Mouse (Mus musculus): ENCODE data around the gene Mavs.
"Not testable (repeated sequence)": the region's sequence is repeated elsewhere in the genome, so short reads cannot be mapped to it uniquely, and the experiment has no call there.

Gene Mavs

DNA sequence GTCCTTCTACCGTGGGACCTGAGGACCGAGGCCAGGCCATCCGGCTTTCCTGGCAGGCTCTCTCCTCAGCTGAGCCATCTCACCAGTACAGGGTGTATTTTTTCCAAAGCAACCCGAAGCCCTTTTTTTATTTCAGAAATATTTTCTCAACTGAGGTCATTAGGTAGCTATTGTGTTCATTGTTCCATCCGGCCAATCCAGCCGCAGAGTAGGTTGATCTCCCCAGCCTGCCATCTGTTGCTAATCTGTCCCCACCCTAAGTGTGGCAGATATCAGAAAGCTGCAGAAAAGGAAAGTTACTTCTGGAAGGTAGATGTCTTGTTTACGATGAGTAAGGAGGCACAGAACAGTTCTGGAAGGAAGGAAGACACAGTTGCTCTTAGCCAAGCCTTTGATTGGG is 20.1 kb upstream of the Mavs start:
- no peak for DNase-seq

GRCm38 (mm10) chr2:131215941-131216858 is 17.7 kb upstream of the Mavs start:
- DNase-seq: no peak

DNA sequence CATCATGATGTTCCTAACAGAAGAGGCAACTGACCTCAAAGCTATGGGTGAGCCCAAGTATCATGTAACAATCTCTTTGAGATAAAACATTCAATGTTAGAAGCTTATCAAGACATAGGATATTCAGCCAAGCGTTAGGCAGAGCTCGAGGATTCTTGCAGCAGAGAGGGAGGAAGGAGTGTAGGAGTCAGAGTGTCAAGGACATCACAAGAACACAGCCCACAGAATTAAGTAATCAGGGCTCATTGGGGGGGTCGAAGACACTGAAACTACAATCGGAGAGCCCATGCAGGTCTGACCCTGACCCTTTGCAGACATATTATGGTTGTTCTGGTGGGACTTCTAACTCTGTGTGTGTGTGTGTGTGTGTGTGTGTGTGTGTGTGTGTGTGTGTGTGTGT is 13.8 kb upstream of the Mavs start:
- no peak for DNase-seq

DNA sequence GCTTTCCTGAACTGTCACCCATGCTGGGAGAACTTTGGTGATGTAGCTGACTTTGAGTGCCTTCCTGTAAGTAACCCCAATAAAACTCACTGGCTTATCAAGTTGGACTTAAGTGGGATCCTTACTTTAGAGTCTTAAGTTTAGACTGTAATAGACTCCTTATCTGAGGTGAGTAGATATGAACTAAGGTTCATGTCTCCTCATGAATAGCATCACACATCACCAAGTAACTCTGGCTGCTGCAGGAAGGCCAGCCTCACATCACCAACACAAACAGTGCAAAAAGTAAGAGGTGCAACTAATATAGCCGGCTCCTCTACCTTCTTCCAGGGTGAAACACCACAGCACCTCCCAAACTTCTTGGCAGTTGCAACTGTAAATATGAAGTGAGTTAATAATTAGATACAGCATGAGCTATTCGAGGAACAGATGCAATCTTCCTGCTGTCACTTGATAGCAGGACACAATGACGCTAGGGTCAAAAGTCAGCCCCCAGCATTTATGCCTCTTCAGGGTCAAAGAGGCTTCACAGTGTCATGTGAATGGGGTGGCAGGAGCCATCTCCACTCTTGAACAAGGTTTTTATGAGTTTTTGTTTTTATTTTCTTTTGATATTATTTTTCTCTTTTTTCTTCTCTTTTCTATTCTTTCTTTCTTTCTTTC is 11.9 kb upstream of the Mavs start:
- no peak for DNase-seq

DNA sequence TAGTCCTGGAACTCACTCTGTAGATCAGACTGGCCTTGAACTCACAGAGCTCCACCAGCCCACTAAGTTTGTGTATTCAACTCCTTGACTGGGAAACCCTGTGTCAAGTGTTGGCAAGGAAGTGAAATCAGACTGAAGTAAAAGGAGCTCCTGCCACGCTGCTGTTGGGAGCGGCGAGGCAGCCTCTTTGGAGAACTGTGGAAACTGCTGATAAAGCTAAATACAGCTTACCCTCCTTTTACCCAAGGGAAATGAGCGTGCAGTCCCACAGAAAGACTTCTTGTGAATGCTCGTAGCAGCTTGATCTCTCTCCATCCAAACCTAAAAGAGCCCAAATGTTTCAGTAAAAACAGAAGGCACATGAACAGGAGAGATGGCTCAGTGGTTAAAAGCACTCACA is 11.3 kb upstream of the Mavs start:
- DNase-seq: no peak

- no peak for DNase-seq
Measured at GRCm38 (mm10) chr2:131223569-131223968, 10.3 kb upstream of the Mavs start.

DNA sequence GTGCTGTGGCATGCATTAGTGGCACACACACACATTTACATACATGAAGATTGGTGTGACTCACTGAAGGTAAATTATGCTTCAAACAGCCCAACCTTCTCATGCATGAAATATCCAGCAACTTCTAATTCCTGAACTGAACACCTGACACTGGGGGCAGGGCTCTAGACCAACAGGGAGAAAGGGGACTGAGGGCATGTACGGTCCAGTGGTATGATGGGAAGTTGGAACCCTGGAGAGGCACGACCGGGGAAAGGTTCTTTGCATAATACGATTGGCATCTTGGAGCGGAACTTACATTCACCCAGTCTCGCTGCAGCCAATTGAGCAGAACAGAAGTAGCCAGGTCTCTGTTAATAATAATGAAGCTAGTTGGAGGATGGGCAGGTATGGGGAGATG is 8.7 kb upstream of the Mavs start:
- no peak for DNase-seq

DNA sequence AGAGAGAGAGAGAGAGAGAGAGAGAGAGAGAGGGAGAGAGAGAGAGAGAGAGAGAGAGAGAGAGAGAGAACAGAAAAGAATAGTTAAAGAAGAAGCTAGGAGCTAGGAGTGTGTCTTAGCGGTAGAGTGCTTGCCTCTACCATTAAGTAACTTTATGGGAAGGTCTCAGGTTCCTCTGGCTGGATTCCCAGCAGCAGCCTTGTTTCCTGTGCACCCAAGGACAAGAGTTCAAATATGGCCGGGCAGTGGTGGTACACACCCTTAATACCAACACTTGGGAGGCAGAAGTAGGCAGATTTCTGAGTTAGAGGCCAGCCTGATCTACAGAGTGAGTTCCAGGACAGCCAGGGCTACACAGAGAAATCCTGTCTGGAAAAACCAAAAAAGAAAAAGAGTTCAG is 7.2 kb upstream of the Mavs start:
- DNase-seq: not testable (repeated sequence)

DNA sequence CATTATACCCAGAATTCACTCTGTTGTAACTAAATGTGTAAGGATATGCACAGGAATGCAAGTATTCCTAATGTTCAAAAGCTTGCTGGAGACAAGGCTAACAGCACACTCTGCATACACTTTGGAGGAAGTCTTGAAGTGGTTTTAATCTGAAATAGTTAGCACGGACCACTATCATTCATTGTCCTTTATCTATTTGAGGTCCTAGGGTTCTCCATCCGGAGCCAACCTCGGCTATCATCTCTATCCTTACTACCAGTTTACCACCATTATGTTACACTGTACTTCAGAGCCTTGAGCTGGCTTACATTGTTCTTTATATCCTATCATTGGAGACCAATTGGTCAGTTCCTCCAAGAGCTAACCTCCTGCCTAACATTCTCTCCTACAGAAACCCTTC is 6.6 kb upstream of the Mavs start:
- DNase-seq: no peak

GRCm38 (mm10) chr2:131232558-131232957 is 1.3 kb upstream of the Mavs start:
- no peak for DNase-seq

- no peak for DNase-seq
Measured at GRCm38 (mm10) chr2:131234127-131234650, 326 bp downstream of the Mavs start.

GRCm38 (mm10) chr2:131234970-131235635 is 1.2 kb downstream of the Mavs start:
- peak; percentile 19 for DNase-seq

GRCm38 (mm10) chr2:131242180-131242579 is 8.3 kb downstream of the Mavs start:
- DNase-seq: no peak

GRCm38 (mm10) chr2:131242929-131243328 is 9.1 kb downstream of the Mavs start:
- DNase-seq: no peak

GRCm38 (mm10) chr2:131253681-131254328 is 19.9 kb downstream of the Mavs start:
- peak; percentile 63 for DNase-seq

GRCm38 (mm10) chr2:131254329-131254713 is 20.5 kb downstream of the Mavs start:
- DNase-seq: no peak

DNA sequence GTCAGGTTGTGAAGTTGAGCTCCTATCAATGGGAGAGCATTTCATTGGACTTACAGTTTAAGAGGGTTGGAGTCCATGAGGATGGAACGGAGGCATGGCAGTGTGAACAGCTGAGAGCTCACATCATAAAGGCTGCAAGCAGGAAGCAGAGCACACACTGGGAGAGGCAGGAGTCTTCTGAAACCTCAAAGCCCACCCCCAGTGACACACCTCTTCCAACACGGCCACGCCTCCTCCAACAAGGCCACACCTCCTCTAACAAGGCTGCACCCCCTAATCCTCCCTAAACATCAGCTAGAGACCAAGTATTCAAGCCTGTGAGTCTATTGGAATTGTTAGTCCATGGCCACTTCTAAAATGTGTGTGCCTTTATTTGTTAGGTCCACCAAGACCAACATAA is 21.9 kb downstream of the Mavs start:
- DNase-seq: peak; percentile 42

DNA sequence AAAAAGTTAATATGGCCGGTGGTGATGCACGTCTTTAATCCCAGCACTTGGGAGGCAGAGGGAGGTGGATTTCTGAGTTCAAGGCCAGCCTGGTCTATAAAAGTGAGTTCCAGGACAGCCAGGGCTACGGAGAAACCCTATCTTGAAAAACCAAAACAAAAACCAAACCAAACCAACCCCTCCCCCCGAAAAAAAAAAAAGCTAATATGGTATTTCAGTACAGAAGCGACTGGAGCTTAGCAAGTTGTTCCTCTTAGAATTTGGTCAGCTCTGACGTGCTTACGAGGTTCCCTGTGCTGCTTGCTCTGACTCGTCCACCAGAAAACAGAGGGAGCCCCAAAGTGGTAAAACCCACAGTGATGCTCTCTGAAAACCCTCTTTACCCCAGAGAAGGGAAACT is 24.8 kb downstream of the Mavs start:
- no peak for DNase-seq

DNA sequence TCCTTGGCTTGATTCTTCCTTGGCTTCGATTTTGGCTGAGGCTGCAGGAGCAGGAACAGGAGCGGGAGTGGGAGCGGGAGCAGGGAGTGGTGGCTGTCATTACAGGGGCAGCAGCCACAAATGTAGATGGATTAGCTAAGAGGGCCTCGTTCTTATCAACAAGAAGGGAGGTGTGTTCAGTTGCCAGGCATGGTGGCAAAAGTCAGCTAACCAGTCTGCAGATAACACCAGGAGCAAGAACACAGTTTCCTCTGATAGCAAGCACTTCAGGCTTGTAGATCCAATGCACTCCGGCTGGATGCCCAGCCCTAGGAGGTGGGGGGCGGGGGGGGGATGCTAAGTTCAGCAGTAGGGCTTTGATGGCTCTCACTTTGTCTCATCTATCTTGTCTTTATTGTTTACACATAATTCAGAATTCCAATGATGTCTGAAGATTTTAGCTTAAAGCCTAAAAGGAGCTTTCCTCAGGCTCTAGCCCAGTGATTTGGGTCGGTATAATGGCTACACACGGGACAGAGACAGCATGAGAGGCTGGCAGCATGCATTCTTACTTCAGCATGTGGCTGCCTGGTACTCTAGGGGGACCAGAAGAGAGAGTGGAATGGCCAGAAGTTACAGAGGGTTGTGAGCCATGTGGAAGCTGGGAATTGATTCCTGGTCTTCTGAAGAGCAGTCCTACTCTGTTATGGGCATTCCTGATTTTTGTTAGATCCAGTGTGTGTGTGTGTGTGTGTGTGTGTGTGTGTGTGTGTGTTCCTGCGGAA is 26.9 kb downstream of the Mavs start:
- DNase-seq: no peak

DNA sequence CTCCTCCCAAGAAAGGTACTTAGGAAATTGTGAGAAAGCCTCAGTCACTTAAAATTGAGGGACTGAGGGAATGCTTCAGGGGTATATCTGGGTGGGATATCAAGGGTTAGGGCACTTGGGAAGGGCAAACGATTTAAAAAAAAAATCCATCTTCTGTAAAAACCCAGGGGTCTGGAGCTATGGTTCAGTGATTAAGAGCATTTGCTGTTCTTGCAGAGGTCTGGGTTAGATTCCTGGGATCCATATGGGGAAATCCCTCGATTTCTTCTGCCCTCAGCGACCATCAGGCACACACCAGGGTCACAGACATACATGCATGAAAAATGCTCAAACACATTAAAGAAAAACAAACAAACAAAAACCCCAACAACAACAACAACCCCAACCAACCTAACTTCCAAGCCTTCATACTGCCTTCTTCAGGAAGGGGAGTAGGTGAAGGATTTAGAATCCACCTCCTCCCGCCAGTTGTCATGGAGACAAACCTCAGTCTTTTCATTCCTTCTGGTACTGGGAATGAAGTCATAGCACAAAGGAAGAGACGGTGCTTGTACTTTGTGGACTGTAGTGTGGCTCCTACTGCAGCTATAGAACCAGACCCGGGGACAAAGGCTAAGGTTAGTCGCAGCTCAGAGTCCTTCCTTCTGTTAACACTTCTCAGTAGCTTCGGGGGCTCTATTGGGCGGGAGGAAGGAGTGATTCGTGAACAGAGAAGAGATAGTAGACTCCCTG is 27.8 kb downstream of the Mavs start:
- DNase-seq: no peak

DNA sequence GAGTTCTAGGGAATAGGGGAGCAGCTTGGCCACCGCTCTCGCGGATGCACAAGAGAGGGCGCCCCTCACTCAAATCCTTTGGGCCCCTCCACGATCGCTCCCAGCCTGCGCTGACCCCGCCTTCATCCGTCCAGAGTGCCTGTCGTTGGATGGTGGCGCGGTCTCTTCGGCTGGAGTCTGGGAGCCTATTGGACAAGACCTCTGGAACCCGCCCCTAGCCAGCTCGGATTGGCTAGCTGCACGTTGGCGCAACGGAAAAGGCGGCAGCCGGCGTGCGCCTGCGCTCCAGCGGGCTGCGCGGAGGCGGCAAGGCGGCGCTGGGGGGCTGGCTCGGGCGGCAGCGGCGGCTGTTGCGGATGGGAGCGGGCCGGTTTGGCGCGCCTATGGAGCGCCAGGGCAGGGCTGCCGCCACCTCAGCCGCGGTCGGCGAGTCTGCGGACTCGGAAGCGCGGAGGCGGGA is 28.4 kb downstream of the Mavs start, which contains the start of gene Pank2:
Pank2 (plus strand) TSS at position 283 of the 460 bp plus-strand sequence.
- peak; percentile 98 for DNase-seq
